Mouse (Mus musculus): ENCODE data around the gene Cypt1.

The Cypt1 gene

DNA sequence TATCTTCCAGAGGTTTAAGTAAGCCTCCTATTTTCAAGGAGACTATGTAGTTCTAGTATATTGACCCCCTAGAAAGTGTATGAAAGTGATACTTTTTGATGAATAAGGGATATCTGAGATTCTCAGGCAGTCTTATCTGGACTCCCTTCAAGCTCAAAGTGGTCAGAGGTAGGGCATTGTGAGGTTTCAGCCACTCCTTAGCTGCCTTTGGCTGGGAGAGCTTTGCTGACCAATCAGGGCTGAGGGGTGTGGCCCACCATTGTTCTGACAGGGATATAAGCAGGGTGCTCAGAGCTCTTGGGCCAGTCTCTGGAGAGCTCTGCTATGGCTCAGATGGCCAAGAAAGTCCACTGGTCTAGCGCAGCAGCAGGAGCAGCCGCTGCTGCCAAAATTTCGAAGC is at the start of gene Cypt1:
Gene Cypt1 (plus strand): TSS at position 301 of the 400 bp plus-strand sequence.
- DNase-seq: no peak

DNA sequence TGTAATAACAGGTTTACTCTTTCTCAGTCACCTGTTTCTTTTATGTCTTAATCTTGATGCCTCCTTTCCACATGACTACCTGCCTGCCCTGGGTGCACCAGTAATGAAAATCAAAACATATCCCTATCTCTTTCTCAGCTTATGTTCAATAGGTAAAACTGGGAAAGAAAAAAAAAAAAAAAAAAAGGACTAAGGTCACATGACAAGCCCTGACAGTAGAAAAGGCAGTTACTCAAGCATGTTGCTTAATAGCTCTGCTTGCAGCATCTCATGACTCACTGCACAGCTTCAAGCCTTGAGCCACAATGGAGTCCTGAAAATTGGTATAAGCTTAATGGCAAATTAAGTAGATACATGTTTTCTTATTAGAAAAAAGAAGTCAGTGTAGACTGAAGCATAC is 24.1 kb downstream of the Cypt1 start:
- no peak for DNase-seq

DNA sequence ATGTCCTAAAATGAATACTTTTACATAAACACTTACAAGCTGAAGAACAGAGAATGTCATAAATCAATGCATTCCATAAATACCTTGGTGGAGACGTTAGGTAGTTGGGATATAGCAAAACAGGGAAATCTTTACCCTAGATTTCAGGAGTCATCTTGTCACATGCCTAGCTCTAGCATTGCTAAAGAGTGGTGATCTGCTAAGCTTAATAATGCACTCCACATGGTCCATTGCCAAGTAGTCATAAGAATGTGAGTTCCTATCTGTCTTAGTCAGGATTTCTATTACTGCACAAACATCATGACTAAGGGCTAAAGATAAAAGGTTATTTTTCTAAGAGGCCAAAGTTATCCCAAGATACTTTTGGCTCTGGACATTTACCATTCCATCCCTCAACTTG is 34.4 kb downstream of the Cypt1 start:
- no peak for DNase-seq

DNA sequence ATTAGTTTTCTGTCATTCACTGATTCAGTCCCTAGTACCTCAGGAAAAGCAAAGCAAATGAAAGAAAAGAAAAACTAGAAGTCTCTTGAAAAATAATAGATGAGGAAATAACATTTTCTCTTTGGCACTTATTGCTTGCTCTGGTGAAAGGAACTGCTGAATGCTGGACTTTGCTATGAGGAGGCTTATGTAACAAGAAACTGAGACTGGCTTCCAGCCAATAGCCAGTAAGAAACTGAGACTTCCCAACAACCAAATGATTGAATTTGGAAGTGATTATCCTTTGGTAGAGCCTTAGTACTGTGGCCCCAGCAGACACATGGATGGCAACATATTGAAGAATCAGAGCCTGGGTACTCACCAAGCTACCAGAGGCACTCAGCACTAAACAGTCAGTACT is 35.8 kb downstream of the Cypt1 start:
- no peak for DNase-seq

Measured in heart, adult 11 months (tissue).